16 mouse cellular contexts compared by ENCODE assay signal in the genomic region with DNA sequence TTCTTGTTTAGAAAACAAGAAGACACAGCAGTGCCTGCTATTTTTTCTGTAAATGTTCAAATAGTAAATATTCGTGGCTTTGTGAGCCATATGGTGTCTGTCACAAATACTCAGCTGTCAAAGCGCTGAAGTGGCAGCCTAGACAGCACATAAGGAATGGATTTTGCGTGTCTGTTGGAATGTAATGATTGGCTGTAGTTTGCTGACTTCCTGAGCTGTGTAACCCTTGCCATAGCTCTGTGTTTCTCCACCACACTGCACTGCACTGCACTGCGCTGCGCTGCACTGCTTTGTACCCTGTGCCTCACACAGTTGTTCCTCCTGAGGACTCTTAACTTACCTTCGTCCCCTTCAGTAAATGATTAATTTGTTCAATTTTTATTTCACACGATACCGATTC. TPM values are rescaled to one million over a fixed set of nuclear protein-coding genes. Genes with fewer than 3 reads are reported as not detected.
DNase-seq lines count a peak whose midpoint lies in the region; ATAC-seq and TF ChIP-seq lines count a peak whose summit lies in the region.
"Had no signal": no experiment of that assay in that cellular context is flagged by ENCODE, and none has a peak within 500 bp of the region (broad histone marks: within the 10 kb centered on the region; RNA-seq: fewer than 3 reads in every experiment).

No protein-coding gene starts in this region.

- TF ChIP-seq CTCF in heart, postnatal 0 days (IDR thresholded peaks at IDR 0.05; ENCODE audit: low read depth) = no peak

- no peak for TF ChIP-seq POLR2A in limb, embryonic 14.5 days (IDR thresholded peaks at IDR 0.05; ENCODE audit: borderline replicate concordance, extremely low read depth, insufficient read depth, insufficient read length)

- no peaks in the 10 kb centered on the region for H3K9me3 ChIP-seq in heart, postnatal 0 days (replicated peaks; ENCODE audit: control insufficient read depth, low read length)
- no peaks in the 10 kb centered on the region for H3K9me3 ChIP-seq in heart, embryonic 12.5 days (replicated peaks)
- no peaks in the 10 kb centered on the region for H3K9me3 ChIP-seq in lung, embryonic 16.5 days (ENCODE audit: control insufficient read depth, low read length)
- no peaks in the 10 kb centered on the region for H3K9me3 ChIP-seq in embryonic facial prominence, embryonic 12.5 days
- no peaks in the 10 kb centered on the region for H3K9me3 ChIP-seq in limb, embryonic 14.5 days (ENCODE audit: control insufficient read depth, low read length)
- H3K9me3 ChIP-seq: liver, embryonic 15.5 days had no signal

- no peak overlapping the region for H3K4me3 ChIP-seq in heart, postnatal 0 days (ENCODE audit: low read depth, low read length)
- no peak overlapping the region for H3K4me3 ChIP-seq in heart, embryonic 12.5 days
- H3K4me3 ChIP-seq in lung, embryonic 16.5 days (ENCODE audit: low read length) = no peak overlapping the region
- no peak overlapping the region for H3K4me3 ChIP-seq in embryonic facial prominence, embryonic 12.5 days
- H3K4me3 ChIP-seq in limb, embryonic 14.5 days (replicated peaks; ENCODE audit: low read length) = no peak overlapping the region
- H3K4me3 ChIP-seq: liver, embryonic 15.5 days had no signal

- intact Hi-C loops in left cerebral cortex, postnatal 10 days (cut with DNase I) = no loop called here

- no peak for DNase-seq in heart, postnatal 0 days (ENCODE audit: low spot score)
- DNase-seq in lung, postnatal 36 days = no peak
- peak; percentile 10 for DNase-seq in limb, embryonic 14.5 days (ENCODE audit: low spot score)
- no peak for DNase-seq in left cerebral cortex, postnatal 10 days (ENCODE audit: extremely low spot score in 1 of 2, low spot score in 2 of 2)
- no peak for DNase-seq in thymus, postnatal 36 days
- DNase-seq: adrenal gland, postnatal 14 days; cerebellum, adult 11-12 months; layer of hippocampus, adult 9-11 months; right cerebral cortex, adult 18-20 months; thymus, postnatal 25 days had no signal

- H3K27ac ChIP-seq in heart, postnatal 0 days (ENCODE audit: low read depth) = 0 out of 2 replicates have a peak overlapping the region, but pooled peaks have one; percentile 9
- no peak overlapping the region for H3K27ac ChIP-seq in heart, embryonic 12.5 days (ENCODE audit: poor library complexity, severe bottlenecking)
- 0 out of 2 replicates have a peak overlapping the region, but pooled peaks have one; percentile 21 for H3K27ac ChIP-seq in lung, embryonic 16.5 days (ENCODE audit: low read length)
- H3K27ac ChIP-seq in embryonic facial prominence, embryonic 12.5 days = peak overlapping the region; percentile 31; the same call in 1 of the 2 replicates
- 0 out of 2 replicates have a peak overlapping the region, but pooled peaks have one; percentile 13 for H3K27ac ChIP-seq in limb, embryonic 14.5 days (replicated peaks; ENCODE audit: low read depth, low read length)

- no peaks in the 10 kb centered on the region for H3K36me3 ChIP-seq in heart, postnatal 0 days (replicated peaks; ENCODE audit: control insufficient read depth, insufficient read depth, low read length)
- H3K36me3 ChIP-seq in heart, embryonic 12.5 days = no peaks in the 10 kb centered on the region
- H3K36me3 ChIP-seq in lung, embryonic 16.5 days (ENCODE audit: control insufficient read depth, insufficient read depth, low read length) = no peaks in the 10 kb centered on the region
- H3K36me3 ChIP-seq in embryonic facial prominence, embryonic 12.5 days = no peaks in the 10 kb centered on the region
- H3K36me3 ChIP-seq in limb, embryonic 14.5 days (ENCODE audit: control insufficient read depth, insufficient read depth, low read length) = no peaks in the 10 kb centered on the region

- ATAC-seq in heart, postnatal 0 days (ENCODE audit: insufficient read depth, low read depth) = peak; percentile 39; the same call in 1 of the 2 replicates
- ATAC-seq in heart, embryonic 12.5 days (ENCODE audit: insufficient number of reproducible peaks, low FRiP score) = no peak
- ATAC-seq in lung, embryonic 16.5 days (ENCODE audit: low read depth) = peak; percentile 96
- peak; percentile 83 for ATAC-seq in embryonic facial prominence, embryonic 12.5 days (ENCODE audit: insufficient number of reproducible peaks, insufficient read depth, low FRiP score, low TSS enrichment)
- 0 out of 2 replicates have a peak, but pooled peaks have one; percentile 41 for ATAC-seq in limb, embryonic 14.5 days (ENCODE audit: low FRiP score, low read depth)
- ATAC-seq: Patski had no signal

- no peak for TF ChIP-seq EP300 in heart, postnatal 0 days (IDR thresholded peaks at IDR 0.05; ENCODE audit: low read depth)

- peaks cover 26% of the 10 kb centered on the region; the same call in 1 of the 2 replicates for H3K4me1 ChIP-seq in heart, postnatal 0 days (ENCODE audit: control insufficient read depth, insufficient read depth)
- peaks cover 80% of the 10 kb centered on the region for H3K4me1 ChIP-seq in heart, embryonic 12.5 days (replicated peaks)
- peaks cover 29% of the 10 kb centered on the region for H3K4me1 ChIP-seq in lung, embryonic 16.5 days (replicated peaks; ENCODE audit: control insufficient read depth, insufficient read depth, low read length)
- H3K4me1 ChIP-seq in embryonic facial prominence, embryonic 12.5 days = peaks cover 23% of the 10 kb centered on the region
- peaks cover 11% of the 10 kb centered on the region; the same call in 1 of the 2 replicates for H3K4me1 ChIP-seq in limb, embryonic 14.5 days (ENCODE audit: control insufficient read depth, insufficient read depth, low read length)

- no peak overlapping the region for H3K4me2 ChIP-seq in heart, postnatal 0 days (ENCODE audit: low read depth, low read length)
- H3K4me2 ChIP-seq in heart, embryonic 12.5 days = no peak overlapping the region
- no peak overlapping the region for H3K4me2 ChIP-seq in lung, embryonic 16.5 days (ENCODE audit: low read depth, low read length)
- H3K4me2 ChIP-seq in embryonic facial prominence, embryonic 12.5 days (replicated peaks) = no peak overlapping the region
- no peak overlapping the region for H3K4me2 ChIP-seq in limb, embryonic 14.5 days (replicated peaks; ENCODE audit: low read depth, low read length, severe bottlenecking)
- H3K4me2 ChIP-seq: liver, embryonic 15.5 days had no signal

- no peak overlapping the region; the same call in 1 of the 2 replicates for H3K9ac ChIP-seq in heart, postnatal 0 days (replicated peaks; ENCODE audit: low read depth, low read length)
- H3K9ac ChIP-seq in heart, embryonic 12.5 days = no peak overlapping the region
- H3K9ac ChIP-seq in lung, embryonic 16.5 days (ENCODE audit: low read length) = no peak overlapping the region
- no peak overlapping the region for H3K9ac ChIP-seq in embryonic facial prominence, embryonic 12.5 days
- no peak overlapping the region for H3K9ac ChIP-seq in limb, embryonic 14.5 days (ENCODE audit: low read depth, low read length, severe bottlenecking)
- H3K9ac ChIP-seq: liver, embryonic 15.5 days had no signal

- 61% methylated on average over 8 of the region's 8 CpGs for WGBS in heart, postnatal 0 days
- 68% methylated on average over 8 of the region's 8 CpGs for WGBS in heart, embryonic 12.5 days
- 59% methylated on average over 8 of the region's 8 CpGs for WGBS in lung, embryonic 16.5 days
- 58% methylated on average over 8 of the region's 8 CpGs for WGBS in embryonic facial prominence, embryonic 12.5 days
- WGBS in limb, embryonic 14.5 days = 70% methylated on average over 8 of the region's 8 CpGs

- H3K27me3 ChIP-seq in heart, postnatal 0 days (ENCODE audit: control insufficient read depth, insufficient read depth, low read length) = no peaks in the 10 kb centered on the region
- H3K27me3 ChIP-seq in heart, embryonic 12.5 days (replicated peaks) = no peaks in the 10 kb centered on the region
- no peaks in the 10 kb centered on the region for H3K27me3 ChIP-seq in lung, embryonic 16.5 days (ENCODE audit: control insufficient read depth, insufficient read depth, low read depth, low read length)
- no peaks in the 10 kb centered on the region for H3K27me3 ChIP-seq in embryonic facial prominence, embryonic 12.5 days
- H3K27me3 ChIP-seq in limb, embryonic 14.5 days (ENCODE audit: control insufficient read depth, insufficient read depth, low read length) = no peaks in the 10 kb centered on the region
- H3K27me3 ChIP-seq: liver, embryonic 15.5 days; Patski had no signal

RNA-seq across cellular contexts. Expression of gene Sppl3, which starts 41.6 kb away (rescaled TPM):
- 65.6 and 68.7 TPM in 2 replicates for total RNA-seq in heart, postnatal 0 days (2014; rRNA removed; ENCODE audit: low replicate concordance)
- 6.8 and 7.2 TPM in 2 replicates for polyA plus RNA-seq in heart, postnatal 0 days (2015; fragmentation: Nextera tagmentation; extraction: Ambion mirVana)
- 18.2 and 18.9 TPM in 2 replicates for polyA plus RNA-seq in heart, embryonic 12.5 days (2016; fragmentation: Nextera tagmentation; extraction: Ambion mirVana)
- polyA plus RNA-seq in lung, embryonic 16.5 days (2015; fragmentation: Nextera tagmentation; extraction: Ambion mirVana) = 9.6 and 9.8 TPM in 2 replicates
- 19.9 and 32.7 TPM in 2 replicates for polyA plus RNA-seq in embryonic facial prominence, embryonic 12.5 days (2016; fragmentation: Nextera tagmentation; extraction: Ambion mirVana)
- polyA plus RNA-seq in limb, embryonic 14.5 days (2012; rRNA removed) = 100 and 143 TPM in 2 replicates
- polyA plus RNA-seq in limb, embryonic 14.5 days (2014; fragmentation: Nextera tagmentation; extraction: Ambion mirVana) = 42.7 and 74.3 TPM in 2 replicates
- total RNA-seq in left cerebral cortex, postnatal 10 days (2021) = 100 to 1,000 TPM; 112 to 115 TPM

RNA-seq across cellular contexts. Expression of gene Gm10401, which starts 45.5 kb away (rescaled TPM):
- total RNA-seq in heart, postnatal 0 days (2014; rRNA removed; ENCODE audit: low replicate concordance) = not detected in 2 replicates
- 13.3 and 14.4 TPM in 2 replicates for polyA plus RNA-seq in heart, postnatal 0 days (2015; fragmentation: Nextera tagmentation; extraction: Ambion mirVana)
- polyA plus RNA-seq in heart, embryonic 12.5 days (2016; fragmentation: Nextera tagmentation; extraction: Ambion mirVana) = 14.1 and 15.7 TPM in 2 replicates
- 23.2 and 25.4 TPM in 2 replicates for polyA plus RNA-seq in lung, embryonic 16.5 days (2015; fragmentation: Nextera tagmentation; extraction: Ambion mirVana)
- 31.3 and 34.4 TPM in 2 replicates for polyA plus RNA-seq in embryonic facial prominence, embryonic 12.5 days (2016; fragmentation: Nextera tagmentation; extraction: Ambion mirVana)
- not detected in 2 replicates for polyA plus RNA-seq in limb, embryonic 14.5 days (2012; rRNA removed)
- 58.2 and 63.5 TPM in 2 replicates for polyA plus RNA-seq in limb, embryonic 14.5 days (2014; fragmentation: Nextera tagmentation; extraction: Ambion mirVana)
- not detected for total RNA-seq in left cerebral cortex, postnatal 10 days (2021)
- total RNA-seq: adrenal gland, postnatal 14 days; heart, adult 8-10 months had no signal
- polyA plus RNA-seq: Patski had no signal
